Mouse (Mus musculus): ENCODE data around the gene Gtf3c1.

Gtf3c1 gene

DNA sequence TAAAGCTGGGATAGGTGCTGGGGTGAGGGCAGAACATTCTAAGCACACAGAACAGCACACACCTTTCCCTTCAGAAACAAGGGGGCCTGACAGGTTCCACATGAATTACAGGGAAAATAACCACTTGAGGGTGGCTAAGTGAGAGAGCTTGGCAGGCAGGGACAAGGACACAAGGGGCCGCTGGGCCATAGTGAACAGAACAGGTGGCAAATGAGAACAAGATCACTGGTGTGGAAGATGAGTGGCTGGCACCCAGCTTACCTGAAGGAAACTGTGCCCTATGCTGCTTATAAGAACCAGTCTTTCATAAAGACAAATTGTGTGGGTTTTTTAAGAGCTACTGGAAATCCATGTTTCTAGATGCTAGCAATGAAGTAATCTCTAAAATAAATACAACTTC, 4.8 kb downstream of the Gtf3c1 start:
- DNase-seq = peak; percentile 48

DNA sequence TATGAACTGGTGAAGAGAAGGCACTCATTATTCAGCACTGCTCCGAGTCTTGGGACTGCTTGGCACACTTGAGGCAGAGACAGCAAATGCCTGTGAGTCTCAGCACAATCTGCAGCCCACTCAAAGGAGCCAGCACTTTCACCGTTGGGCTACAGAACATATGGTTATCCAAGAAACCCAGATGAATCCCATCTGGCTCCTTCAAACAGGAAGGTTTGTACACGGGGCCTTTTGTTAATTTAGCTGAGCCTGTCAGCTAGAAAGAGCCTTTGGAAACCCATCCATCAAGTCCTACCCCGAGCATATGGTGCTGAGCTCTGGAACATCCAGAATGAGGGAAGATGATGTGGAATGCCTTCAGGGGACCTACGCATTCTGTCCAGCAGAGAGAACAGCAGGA, 13.5 kb downstream of the Gtf3c1 start:
- no peak for DNase-seq

DNA sequence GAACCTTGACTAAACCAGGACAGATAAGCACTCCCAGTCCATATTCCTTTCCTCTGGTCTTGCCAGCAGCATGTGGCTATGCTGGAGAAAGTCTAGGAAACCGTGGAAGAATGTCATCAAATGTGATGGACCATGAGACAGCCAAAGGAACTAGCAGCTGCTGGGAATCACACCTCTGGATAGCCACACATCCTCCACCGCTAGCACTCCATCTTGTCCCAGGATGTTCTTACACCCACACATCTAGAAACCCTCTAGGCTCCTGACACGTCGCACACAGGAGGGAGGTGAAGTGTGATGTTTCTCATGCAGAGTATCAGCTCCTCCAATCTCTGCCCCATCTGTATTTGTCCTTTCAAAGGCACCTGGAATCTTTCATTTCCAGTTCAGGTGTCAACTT, 17.1 kb downstream of the Gtf3c1 start:
- no peak for DNase-seq

DNA sequence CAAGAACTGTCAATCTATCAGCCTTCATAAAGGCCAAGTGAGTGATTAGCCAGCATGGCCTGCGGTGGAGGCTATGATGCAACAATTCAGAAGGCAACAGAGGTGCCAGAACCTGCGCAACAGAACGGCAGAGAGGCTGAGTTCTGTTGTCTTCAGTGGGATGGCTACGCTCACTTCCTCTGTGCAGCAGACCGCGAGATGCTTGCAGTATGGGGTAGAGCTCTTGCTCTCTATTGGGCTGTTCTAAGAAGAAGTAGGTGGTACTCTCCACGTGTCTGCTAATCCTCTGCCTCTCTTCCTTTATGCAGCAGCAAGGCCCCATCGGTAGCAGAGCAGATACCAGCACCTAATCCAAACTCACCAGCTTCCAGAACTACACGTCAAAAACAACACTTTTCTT, 27.6 kb downstream of the Gtf3c1 start:
- no peak for DNase-seq

DNA sequence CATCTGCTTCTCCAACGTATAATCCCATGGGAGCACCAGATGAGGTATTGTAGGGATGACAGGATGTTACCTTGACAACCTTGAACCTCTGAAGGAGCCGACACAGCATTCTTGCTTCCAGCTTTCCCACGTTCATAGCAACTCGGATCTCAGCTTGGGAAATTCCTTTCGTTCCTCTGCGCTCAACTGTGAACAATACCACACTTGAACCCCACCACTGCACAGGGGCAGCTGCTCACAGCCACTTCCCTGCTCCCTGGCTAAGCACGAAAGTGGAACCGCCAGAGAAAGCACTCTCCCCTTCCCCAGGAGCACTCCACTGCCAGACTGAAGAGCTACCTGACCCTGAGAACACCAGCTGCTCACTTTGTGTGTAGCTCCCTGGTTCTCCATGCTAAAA, 28.8 kb downstream of the Gtf3c1 start:
- DNase-seq = no peak

DNA sequence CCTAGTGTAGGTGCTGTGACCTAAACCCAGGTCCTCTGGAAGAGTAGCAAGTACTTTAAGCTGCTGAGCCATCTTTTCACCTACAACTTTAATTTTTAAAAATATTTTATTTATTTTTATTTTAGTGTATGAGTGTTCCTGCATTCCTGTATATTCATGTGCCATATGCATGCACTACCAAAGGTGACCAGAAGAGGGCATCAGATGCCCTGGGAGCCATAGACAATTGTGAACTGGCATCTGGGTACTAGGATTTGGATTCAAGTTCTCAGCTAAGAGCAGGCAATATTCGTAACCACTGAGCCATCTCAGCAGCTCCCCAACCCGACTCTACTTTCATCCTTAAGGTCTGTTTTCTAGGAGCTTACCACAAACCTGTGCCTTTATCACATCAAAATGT, 32.7 kb downstream of the Gtf3c1 start:
- no peak for DNase-seq

DNA sequence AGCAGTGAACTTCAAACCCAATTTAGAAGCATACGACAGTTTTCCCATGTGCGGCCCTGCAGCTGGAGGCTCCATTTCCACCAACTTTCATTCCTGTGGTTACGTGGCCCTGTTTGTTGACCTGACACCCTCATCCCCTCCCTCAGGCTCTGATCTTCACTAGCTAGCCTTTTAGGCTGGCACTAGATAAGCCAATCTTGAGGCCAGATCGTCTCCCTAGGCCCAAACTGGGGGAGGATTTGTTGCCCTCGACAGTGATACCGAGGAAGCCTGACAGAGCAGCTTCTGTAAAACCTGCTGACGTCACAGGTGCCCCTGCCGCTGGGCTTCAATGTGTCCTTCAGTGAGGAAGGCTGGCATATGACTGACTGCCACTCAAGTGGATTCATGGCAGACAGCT, 36.2 kb downstream of the Gtf3c1 start:
- no peak for DNase-seq

DNA sequence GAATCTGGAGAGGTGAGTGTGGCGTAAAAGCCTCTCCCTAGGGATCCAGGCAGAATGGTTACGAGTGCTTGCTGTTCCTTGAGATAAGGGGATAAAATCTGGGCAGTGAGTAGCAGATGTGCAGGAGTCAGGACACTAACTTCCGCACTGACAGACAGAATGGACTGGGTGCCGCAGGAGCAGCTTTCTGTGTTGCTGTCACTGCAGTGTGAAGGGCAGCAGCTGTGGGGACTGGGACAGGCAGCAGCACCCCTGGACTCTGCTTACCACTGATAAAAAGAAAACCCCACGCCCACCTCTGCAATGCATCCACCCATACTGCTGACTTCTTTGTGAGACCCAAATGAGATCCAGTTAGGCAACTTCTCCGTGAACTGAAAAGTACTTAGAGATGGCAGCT, 36.7 kb downstream of the Gtf3c1 start:
- DNase-seq = no peak

DNA sequence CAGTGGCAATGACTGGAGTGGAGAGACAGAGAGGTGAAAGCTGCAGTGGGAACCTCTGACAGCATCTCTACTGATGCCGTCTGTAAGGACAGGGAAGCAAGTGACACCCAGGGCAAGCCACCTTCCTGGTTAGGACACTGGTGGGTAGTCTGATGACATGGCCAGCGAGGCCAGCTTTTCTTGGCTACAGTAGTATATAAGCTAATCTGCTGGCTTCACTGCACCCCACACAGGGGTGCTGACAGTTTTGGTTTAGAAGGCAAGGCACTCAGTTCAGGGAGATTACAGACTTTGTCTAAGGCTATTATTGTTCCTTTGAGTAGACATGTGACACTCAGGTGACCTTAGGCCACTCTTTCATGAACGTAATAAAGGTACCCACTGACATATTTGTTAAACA, 43.9 kb downstream of the Gtf3c1 start:
- DNase-seq = no peak

DNA sequence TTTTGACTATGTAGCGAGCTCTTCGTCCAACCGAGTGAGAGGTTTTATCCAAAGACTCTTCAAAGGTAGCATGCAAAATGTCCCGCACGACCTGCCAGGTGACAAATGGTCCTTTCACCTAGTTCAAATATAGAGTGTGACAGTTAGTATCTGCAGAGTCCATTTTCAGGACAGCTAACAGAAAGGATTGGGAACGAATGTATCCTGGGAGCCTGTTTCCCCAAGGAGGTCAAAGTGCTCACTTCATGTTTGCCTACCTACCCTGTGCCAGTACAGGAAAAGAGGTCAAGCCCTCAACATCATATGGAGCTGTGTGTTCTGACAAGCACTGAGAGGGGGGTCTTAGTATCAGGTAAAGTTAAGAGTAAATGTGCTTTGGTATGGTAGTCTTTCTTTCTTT, 50.1 kb downstream of the Gtf3c1 start:
- DNase-seq = no peak

DNA sequence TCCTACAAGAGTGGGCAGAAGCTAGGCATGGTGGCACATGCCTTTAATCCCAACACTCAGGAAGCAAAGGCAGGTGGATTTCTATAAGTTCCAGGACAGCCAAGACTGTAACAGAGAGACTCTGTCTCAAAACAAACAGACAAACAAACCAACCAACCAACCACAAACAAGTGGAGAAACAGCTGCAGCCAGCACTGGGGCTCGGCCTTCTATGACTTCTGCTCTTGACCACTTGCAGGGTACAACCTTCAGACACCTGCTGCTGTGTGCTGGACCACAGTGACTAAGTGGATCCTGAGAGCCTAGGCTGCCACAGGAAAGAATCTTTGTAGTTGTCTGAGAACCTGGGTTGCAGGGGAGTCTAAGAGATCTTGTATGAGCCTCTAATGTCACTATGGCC, 58.6 kb downstream of the Gtf3c1 start:
- no peak for DNase-seq

DNA sequence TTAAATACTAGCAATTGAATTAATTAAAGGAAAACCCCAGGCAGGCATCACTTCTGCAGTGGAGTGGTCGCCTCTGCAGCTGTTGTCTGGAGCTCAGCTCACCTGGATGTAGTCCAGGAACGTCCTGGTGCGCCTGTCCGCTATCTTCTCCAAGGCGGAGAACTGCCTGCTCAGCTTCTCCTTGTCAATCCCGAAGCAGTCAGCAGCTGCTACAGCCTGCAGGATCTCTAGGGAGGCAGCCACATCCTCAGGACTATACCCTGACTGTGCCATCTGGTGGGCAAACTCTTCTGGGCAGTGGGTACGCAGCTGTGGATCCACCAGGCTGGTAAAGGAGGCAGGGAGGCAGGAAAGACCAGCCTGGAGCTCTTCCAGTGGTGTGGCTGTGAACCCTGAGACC, 62.2 kb downstream of the Gtf3c1 start:
- no peak for DNase-seq

DNA sequence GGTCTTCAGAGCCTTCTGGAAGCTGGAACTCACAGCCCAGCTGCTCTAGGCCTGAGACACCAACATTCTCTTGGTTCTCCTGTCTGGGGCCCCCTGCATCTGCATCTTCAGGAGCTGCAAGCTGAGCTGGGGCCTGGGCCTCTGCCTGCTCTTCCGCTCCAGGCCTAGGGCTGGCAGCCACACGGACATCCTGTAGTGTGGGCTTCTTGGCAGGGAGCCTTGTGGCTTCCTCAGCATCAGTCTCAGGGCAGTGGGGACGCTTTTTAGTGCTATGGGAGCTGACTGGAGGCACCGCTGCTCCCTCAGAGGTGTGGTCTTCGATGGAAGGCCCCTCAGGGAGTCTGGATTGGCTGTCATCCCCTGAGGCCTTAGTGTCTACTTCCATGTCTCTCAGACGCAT, 63.7 kb downstream of the Gtf3c1 start:
- no peak for DNase-seq

DNA sequence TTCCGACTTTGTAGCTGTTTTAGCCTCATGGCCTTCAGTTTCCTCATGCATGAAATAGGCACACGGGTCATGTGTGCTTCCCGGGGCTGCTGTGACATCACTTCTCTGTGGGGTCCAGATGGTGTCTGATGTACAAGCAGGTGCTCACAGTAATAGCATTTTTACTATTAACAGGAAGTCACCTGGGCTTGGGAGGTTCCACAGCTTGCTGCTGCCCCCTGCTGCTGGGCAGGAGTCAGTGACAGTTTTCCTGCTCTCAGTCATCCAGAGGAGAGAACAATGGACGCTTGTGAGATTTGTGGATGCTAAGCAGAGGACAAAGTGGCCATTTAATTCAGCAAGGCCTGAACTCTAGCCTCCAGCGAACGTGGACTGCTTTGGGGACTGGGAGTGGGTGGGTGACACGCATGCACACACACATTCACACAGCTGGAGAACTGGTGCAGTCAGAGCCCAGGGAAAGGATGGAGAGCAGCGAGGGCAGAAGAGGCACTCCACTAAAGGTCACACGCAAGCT, 68.7 kb downstream of the Gtf3c1 start:
- peak; percentile 83 for DNase-seq

DNA sequence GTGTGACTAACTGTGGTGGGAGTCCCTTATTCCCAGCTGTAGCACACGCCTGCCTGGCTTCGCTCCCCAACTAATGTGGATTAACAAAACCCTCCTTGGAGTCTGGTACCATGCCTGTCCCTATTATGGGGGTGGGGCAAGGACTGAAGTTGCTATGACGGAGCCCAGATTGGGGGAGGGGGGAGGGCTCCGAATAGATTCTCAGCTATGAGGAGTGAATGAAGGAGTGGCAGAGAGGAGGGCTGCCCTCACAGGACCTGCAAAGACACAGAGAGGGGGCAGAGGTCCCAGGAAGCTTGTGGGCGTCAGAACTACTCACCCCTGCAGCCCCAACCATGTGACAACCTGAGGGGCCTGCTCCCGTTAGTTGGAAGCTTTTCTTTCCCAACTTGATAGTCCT, 69.2 kb downstream of the Gtf3c1 start:
- DNase-seq = no peak

DNA sequence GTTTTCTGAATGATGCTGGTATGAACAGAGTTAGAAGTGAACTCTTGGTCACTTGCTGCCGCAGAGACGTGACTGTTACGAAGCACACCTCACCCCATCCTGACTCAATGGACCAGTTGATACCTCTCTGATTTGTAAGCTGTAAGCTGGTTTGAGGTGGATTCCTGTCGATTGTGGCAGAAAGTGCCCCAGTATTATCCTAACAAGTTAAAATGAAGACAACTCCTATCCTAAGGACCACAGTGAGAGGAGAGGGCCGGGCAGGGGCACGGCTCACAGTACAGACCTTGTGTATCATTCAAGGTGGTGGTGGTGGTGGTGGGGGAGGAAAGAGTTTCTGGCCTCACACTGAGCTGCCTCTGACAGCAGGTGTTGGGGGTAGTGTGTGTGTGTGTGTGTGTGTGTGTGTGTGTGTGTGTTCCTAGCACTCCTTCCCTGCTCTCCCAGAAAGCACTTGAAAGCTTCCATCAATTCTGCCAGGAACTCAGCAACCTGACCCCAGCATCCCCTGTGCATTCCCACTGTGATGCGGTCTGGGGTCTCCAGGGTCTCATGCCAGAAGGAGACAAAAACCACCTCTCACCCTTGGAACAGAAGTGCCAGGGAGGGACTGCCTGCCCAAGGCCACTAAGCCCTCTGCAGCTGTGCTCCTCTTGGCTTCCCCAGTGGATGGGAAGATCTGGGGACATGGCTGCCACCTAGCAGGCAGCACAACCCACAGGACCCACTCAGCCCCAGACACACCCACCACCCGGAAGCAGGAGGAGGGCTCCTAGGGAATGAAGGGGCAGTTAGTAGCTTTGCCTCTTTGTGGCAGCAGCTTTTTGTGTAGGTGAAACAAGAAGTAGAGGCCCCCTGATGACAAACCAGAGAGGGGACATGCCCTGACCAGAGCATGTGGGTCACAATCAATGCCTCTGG, 70.1 kb downstream of the Gtf3c1 start:
- no peak for DNase-seq

DNA sequence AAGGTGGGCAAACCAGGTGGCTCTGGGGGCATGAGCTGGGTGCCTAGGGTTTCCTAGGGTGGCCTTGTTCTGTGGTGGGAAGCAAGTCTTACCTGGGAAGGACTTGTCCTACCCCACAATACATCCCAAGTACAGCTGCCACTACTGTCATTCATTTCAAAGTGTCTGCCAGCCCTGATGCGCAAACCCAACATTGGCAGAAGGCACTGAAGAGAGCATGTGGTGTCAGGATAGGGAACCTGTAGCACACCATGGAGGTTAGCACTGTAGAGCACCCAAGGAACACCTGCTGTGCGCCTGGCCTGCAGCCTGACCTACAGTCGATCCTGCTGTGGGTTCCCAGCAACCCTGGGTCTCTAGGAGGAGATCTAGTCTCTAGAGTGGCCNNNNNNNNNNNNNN, 76.6 kb downstream of the Gtf3c1 start:
- DNase-seq = no peak

DNA sequence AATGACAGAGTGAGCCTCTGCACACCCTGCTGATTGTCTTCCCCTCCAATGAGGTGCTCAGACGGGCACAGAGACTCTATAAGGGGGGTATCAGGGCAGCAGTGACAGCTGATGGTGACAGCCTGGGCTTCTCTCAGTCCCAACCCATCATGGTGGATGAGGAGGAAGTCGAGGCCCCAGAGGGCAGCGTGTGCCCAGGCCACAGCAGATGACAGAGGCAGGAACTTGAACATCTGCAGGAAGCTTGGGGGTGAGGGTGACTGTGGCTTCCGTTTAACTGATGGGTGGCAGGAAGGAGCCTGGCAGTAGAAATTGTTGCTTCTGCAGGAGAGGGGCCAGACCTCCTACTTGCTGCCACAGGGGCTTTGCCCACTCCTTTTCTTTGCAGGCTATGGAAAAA, 77.3 kb downstream of the Gtf3c1 start:
- no peak for DNase-seq

DNA sequence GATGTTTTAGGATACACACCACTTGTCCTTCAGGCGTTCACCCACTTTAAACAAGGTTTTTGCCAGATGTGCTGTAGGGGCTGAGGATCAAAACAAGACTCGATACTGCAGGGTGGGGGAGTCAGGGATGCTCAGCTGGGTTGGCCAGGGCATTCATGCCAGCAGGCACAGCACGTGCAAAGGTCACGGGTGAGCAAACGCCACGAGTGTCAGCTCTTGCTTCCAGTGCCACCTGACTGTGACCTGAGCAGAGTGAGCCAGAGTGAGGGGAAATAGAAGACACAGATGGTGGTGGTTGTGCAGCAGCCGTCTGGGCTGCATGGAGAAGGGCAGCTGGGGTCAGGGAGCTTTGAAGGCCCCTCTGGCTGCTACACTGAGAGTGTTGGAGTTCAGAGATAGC, 81.8 kb downstream of the Gtf3c1 start:
- DNase-seq = no peak

DNA sequence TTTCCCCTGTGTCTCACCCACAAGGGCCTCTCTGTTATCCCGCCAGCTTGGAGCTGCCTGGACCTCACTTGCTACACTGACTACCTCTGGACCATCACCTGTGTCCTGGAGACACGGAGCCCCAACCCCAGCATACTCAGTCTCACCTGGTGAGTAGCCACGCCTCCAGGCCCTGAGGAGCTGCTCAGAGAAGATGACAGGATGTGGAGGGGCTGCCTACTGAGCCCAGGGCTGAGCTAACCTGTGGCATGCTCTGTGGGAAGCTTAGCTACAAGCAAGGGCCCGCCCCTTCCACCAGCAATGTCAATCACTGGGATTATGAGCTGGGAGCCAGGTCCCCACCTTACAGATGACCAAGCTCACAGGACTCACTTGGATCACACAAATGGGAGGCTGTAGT, 82.4 kb downstream of the Gtf3c1 start:
- no peak for DNase-seq

DNA sequence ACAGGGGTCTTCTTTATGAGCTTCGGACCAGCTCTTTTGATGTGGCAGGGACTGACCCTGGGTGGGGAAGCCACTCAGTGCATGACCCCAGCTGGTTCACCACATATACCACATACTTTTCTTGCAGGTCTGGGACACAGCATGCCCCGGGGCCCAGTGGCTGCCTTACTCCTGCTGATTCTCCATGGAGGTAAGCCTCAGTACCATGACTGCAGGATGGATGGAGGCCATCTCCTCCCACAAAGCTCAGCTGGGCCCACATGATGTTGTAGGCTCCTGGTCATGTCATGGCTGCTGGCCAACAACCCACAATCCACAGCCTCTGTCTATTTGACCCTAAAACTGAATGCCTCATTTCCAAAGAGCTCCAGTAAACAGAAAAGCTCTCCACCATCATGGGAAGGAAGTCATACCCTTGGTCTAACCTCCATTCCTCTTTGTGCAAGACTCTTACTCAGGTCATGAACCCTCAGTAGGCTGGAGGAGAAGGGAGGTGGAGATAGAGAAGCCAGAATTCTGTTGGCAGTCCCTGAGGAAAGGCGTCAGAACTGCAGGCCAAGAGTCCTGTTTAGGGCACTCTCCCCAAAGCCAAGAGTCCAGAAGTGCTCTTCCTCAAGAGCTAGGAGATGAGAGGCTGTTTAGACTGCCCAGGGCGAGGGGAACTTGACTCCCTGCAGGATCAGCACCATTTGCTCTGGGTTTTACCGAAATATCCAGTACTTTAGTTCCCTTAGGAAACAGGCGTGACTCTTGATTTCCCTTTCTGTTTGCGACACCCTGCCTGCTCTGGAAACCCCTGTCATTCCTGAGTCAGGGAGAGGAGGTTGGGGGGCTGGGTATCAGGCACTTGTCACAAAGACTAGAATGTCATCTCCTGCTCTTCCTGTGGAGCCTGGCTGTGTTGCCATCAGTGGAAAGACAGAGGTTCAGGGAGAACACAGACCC, 84.6 kb downstream of the Gtf3c1 start:
- DNase-seq = no peak

DNA sequence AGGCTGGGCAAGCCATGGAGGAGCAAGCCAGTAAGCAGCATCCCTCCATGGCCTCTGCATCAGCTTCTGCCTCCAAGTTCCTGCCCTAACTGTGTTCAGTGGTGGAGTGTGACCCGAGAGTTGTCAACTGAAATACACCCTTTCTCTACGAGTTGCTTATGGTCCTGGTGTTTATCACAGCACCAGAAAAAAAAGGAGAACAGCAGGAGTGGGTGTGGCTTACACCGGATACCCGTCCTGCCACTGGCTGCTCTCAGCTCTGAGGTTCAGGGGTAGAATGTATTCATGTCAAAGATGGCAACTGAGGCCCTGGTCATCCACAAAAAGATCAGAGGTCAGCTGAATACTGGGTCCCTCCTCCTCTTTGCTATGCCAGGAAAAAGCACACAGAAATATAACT, 87.5 kb downstream of the Gtf3c1 start:
- no peak for DNase-seq

DNA sequence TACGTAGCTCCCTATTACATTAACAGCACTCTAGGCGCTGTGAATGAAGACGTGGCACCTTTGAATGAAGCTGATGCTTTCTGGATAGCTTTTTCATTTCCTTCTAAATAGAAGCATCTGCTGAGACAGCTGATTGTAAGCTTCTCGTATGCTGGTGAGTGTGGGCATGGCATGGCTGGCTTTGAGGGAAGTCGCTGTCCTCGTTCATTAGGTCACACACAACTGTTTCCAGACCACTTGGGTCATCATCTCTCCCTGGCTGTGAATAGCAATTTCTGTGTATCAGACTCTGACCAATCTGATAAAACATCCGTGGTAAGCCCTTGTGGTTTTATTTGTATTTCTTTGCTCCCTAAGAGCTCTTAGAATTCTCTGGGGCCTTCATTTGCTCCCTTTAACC, 89.6 kb downstream of the Gtf3c1 start:
- no peak for DNase-seq

DNA sequence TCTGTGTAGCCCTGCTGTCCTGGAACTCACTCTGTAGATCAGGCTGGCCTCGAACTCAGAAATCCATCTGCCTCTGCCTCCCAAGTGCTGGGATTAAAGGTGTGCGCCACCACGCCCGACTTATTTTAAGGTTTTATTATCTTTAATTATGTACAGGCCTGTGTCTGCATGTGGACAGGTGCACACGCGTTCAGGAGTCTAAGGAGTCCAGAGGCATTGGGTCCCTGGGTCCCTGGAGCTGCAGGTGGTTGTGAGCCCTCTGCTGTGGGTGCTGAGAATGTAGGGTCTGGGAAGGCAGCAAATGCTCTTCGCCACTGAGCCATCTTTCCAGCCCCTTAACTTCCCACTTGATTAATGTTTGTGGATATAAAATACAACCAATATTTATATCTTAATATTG, 92.1 kb downstream of the Gtf3c1 start:
- DNase-seq = no peak
